Mouse (Mus musculus) left cerebral cortex, postnatal 36 days (tissue): ENCODE measurements around the gene Lyplal1. TPM values are rescaled to one million over a fixed set of nuclear protein-coding genes. Genes with fewer than 3 reads are reported as not detected.
A peak's percentile ranks its signal among the peaks of the same experiment; 100 is the strongest.

Experiments
- DNase-seq, 2 experiments: peaks; one replicate each; pipeline ENCODE4 v3.0.0; 2021 to 2022; ENCODE audit warnings: low spot score in 2 of 2, mixed read lengths in 1 of 2
- intact Hi-C: fragments of 180-260 bp; cut with DNase I; formaldehyde crosslinking; loops from one replicate; pipeline ENCODE4 v1.15.1; 2025
- total RNA-seq, 2 experiments: library from RNA; stranded (reverse); gene quantifications; 2 replicates each; pipeline ENCODE4 v1.2.3; 2021

Lyplal1 gene
- total RNA-seq = 10 to 100 TPM in 1 of 2 experiments, 1 to 10 TPM in 1; 9.8 to 10.6 TPM

- intact Hi-C loops = loop anchor here (10.0 kb wide), 1 partner anchor 588 kb away; the partner anchor contains the start of gene Tgfb2
- DNase-seq = peak; percentile 94 to 95
These were observed at the start of gene Lyplal1 for GRCm38 (mm10) chr1:186116701-186117488. TSS of gene Lyplal1 (minus strand) at chr1:186117310.

DNA sequence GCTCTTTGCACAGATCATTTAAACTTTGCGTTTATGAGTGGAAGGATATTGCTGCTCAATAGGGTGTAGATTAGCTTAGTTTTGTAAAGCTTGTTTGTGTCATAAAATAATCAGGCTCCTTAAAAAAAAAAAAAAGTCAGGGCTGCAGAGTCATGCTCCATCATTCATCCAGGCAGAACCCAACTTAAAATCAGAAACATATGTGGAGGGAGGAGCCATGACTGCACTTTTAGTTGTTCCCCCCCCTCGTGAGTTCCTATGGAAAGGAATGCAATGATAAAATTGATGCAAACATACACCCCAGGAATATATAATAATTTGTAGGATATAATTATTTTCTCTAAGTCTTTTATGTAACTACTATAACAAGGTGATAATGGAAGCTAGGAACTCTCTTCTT is 46.5 kb upstream of the Lyplal1 start:
- DNase-seq = no peak
- intact Hi-C loops = no loop called here

- intact Hi-C loops = no loop called here
These were observed 46.1 kb upstream of the Lyplal1 start for GRCm38 (mm10) chr1:186163206-186163605.

GRCm38 (mm10) chr1:186150376-186150775 is 33.3 kb upstream of the Lyplal1 start:
- intact Hi-C loops = no loop called here
- DNase-seq = no peak

More at GRCm38 (mm10) chr1:186163206-186163605, 46.1 kb upstream of the Lyplal1 start:
- no peak for DNase-seq

GRCm38 (mm10) chr1:186145444-186145843 is 28.3 kb upstream of the Lyplal1 start:
- intact Hi-C loops = no loop called here
- no peak for DNase-seq

DNA sequence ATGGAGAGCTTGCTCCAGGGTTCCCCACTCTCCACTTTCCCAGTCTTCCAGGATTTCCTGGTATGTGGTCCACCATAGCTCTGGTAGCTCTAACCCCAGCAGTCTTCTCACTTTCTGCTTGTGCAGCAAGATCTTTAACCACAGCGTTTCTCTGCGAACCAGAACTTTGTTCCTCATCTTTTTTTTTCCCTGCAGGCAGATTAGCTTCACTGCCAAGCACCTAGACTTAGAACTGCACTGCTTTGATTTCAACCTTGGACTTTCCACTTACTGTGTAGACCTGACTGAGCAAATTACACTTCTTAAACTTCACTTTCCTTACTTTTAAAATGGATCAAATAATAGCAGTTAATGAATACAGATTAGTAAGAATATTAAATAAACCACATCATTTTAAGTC is 23.1 kb upstream of the Lyplal1 start:
- intact Hi-C loops = no loop called here
- no peak for DNase-seq

DNA sequence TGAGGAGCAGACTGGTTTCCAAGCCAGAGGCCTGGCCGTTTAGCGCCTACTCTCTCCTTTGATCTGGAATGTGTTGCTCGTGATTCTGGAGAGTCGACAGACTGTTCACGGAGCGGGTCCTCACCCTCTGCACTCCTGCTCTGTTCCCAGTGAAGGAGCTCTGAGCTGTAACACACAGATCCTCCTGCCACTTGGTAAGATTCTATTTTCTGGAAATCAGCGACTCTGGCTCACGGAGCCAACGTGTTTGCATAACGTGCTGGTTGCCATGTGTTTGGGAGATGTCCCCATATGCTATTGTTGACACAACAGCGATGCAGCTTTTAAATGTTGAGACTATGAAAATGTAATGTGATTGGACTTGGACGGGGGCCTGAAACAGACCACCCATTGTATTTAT is 20.8 kb upstream of the Lyplal1 start:
- intact Hi-C loops = no loop called here
- no peak for DNase-seq

DNA sequence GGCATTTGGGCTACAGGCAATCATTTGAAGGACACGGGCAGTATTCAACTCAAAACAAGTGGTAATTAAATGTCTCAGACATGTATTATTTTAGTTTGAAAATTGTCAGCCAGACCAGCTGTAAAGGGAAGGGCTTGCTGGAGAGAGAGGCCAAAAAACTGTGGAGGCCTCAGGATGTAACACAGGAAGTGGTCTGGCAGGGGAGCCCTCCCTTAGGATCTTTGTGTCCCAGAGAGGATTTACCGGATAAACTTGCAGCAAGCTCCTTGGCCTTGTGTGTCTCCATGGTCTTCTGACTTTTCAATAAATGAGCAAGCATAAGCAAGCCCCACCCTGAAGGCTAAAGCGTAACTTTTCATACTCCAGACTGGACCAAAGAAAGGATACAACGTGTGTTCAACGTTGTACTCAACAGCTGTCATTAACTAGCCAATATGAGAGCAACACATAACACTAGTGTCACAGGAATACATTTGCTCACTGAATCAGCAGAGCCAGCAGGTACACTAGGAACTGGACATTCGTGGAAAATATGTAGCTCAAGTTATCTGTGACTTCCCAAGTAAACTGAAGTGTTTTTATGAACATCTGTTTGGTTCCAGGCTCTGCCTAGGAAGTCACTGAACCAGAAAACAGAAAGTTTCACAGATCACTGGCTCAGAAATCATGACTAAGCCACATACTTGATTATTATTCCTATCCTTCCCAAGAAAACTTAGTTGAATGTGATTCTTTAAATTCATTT is 19.7 kb upstream of the Lyplal1 start:
- intact Hi-C loops = no loop called here
- DNase-seq = no peak

DNA sequence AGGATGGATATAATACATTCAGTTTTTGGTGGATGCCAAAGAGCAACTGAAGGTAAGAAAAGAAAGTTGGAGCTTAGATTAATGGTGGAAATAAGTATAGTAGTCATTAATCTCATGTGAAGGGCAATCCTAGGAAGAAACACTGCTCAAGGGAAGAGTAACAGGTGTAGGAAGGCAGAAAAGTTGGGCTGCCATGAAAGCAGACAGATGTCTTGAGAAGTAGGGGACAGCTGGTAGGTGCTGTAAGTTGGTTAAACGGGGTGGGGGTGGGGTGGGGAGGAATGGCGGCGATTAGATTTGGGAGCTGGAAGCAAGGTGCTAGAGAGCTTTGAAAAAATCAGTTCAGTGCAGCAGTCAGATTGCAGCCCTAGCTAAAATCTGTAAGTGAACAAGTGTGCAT is 14.4 kb upstream of the Lyplal1 start:
- DNase-seq = no peak
- intact Hi-C loops = no loop called here

DNA sequence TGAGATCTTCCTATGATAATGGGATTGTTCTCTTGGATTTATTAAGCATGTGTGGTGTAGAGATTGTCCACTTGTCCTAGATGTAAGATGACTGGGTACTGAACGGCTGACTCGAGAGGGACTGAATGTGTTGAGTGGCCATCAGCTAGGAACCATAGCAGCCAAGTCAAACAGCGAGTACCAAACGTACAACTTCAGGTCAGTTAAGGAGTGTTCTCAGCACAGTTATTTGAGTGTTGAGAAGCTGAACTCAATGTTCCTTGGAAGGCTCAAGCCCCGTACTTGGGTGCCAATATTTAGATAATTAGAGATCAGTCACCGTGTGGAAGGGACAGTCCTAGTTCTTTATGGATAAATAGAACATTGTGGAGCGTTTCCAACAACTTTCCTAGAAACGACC is 11.8 kb upstream of the Lyplal1 start:
- intact Hi-C loops = no loop called here
- DNase-seq = no peak

GRCm38 (mm10) chr1:186126313-186126862 is 9.3 kb upstream of the Lyplal1 start:
- intact Hi-C loops = no loop called here
- DNase-seq = no peak

DNA sequence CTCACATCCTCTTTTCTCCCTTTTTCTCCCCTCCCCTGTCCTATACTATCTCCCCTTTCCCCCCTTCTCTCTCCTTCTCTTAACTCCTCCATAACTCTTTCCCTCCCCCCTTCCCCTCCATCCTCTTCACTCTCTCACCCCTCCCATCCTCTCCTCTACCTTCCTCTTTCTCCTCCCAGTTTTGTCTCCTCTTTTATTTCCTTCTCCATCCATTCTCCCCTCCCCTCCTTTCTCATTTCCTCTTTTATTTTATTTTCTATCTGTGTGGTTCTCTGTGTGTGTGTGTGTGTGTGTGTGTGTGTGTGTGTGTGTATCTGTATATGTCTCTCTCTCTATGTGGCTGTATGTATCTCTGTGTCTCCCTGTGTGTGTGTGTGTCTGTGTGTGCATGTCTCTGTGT is 6.6 kb upstream of the Lyplal1 start:
- DNase-seq = no peak
- intact Hi-C loops = no loop called here

DNA sequence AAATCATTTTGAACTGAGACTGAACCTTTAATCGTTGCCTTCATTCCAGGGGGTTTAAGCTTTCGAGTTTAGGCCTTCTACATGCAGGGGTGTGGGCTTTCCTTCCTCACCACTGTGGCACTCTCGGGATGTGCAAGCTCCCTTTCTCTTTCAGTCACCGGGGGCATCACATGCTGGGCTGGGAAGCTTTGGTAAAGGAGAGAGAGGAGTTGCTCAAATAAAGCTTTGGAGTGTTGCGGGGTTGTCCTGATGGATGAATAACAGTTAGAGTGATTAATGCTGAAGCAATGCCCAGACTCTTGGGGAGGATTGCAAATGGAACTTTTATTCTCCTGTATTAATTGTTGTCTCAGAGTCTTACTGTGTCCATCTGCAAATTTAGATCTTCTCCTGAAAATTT is 2.7 kb upstream of the Lyplal1 start:
- intact Hi-C loops = loop anchor here (10.0 kb wide), 1 partner anchor 585 kb away; the partner anchor contains the start of gene Tgfb2
- DNase-seq = no peak

GRCm38 (mm10) chr1:186116086-186116600 is 967 bp downstream of the Lyplal1 start:
- DNase-seq = no peak
- intact Hi-C loops = loop anchor here (10.0 kb wide), 1 partner anchor 589 kb away; the partner anchor contains the start of gene Tgfb2

DNA sequence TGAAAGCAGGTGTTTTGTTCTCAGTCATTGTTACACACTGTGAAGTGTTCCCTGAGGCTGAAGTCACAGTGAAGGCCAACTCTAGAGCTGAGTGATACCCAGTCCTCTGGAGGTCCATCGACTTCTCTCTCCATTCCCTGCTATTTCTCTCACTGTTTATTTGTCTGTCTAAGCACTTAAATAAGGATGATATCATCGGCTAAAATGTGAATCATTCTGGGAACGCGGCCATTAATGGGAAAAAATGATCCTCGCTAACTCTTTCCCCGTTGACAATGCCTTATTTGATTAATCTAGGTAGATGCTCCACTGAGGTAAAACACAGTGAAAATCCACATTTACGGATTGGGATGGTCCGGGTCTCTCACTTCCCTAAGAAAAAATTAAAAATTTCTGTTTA is 14.8 kb downstream of the Lyplal1 start:
- DNase-seq = no peak

DNA sequence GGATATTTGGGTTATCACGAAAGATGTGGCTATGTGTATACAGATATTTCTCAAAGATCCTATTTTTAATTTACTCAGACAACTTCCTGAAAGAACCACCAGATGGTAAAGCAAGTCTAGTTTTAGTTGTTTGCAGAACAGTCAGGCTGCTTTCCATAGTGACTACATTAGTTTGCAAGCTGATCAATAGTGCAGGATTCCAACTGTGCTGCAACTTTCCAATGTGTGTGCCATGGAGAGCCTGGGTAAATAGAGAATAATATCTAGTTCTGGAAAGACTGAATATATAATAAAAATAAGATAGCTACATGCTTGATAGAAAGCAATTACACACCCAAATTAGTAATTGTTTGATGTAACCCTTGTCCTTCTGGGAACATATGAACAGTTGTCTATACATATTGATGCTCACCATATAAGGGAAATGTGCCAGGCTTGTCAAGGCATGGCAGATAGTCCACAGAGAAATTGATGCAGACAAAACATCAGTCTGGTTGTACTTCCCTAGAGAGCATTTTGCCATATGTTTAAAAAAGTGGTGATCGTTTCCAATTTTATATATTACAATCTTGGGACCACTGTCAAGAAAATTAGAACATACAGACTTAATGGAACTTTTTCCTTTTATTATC is 50.7 kb downstream of the Lyplal1 start:
- DNase-seq = no peak
- intact Hi-C loops = no loop called here

More for the DNA sequence above, 14.8 kb downstream of the Lyplal1 start:
- intact Hi-C loops = no loop called here

- intact Hi-C loops = no loop called here
- no peak for DNase-seq
These were observed 57.1 kb downstream of the Lyplal1 start for GRCm38 (mm10) chr1:186060041-186060440.

DNA sequence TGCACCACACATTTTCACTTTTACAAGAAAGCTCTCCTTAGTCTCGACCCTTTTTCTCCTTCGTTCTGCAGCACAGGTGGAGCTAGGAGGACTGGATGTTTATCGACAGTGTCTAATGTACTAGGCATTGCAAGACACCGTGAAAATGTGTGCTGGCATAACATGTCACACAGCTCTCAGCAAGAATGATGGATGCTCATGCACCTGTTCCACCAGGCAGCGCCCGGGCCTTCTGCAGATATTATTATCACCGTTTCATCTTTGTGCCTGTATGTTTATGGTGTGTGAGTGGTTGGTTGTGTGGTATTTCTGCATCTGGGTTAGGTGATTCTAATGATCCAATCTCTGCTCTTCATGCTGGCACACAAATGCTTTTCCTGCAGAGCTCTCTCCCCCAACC is 62.9 kb downstream of the Lyplal1 start:
- DNase-seq = no peak
- intact Hi-C loops = no loop called here

DNA sequence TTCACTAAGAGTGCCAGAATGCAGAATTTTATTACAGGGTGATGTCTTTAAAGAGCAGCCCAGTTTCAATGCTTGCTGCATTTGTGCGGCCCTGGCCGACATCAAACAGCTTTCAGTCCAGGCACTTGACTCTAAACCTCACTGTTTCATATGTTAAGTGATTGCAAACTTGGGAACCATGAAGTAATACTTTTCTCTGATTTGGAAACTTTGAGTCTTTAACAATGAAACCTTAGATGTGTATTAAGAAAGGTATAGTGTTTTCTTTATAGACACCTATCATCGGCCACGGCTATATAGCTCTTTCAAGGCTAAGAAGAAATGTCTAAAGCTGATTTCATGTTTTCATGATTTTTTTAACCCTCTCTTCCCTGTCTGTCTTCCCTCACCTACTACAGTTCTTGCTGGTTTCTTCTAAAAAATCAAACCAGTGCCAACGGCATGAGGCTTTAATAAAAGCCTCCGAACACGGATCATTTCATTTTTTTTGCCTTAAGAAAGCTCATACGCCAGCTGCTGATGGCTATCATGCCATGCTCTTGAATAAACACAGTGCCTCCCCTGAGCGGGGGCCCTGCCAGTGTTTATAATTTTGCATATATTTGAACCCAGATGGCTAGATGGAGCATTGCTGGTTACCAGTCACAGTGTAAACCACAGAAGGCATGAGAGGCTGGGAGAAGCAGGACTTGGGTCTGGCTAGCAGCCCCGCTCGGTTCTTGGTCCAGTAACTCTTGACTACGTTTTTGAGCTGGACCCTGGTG is 63.6 kb downstream of the Lyplal1 start:
- DNase-seq = no peak
- intact Hi-C loops = no loop called here
